Mouse (Mus musculus) ES-E14 (cell line): ENCODE data around the gene Unc13b.

Experiments
- CHD2 ChIP-seq: IDR thresholded peaks from 2 replicates; pipeline ENCODE4 v1.6.1; 2014; ENCODE audit warnings: mild to moderate bottlenecking, low read depth, low read length, inconsistent platforms
- MAFK ChIP-seq: IDR thresholded peaks from 2 replicates; pipeline ENCODE4 v1.6.1; 2014; ENCODE audit warnings: mild to moderate bottlenecking, low read depth, low read length, inconsistent platforms; ENCODE audit not compliant: insufficient read depth
- ZC3H11A ChIP-seq: IDR thresholded peaks from 2 replicates; pipeline ENCODE4 v1.6.1; 2012; ENCODE audit warnings: low read depth, mild to moderate bottlenecking, inconsistent platforms, low read length, borderline replicate concordance

- no peak for TF ChIP-seq ZC3H11A
- no peak for TF ChIP-seq CHD2
- no peak for TF ChIP-seq MAFK
Observed at GRCm38 (mm10) chr4:43205571-43205970, 146.8 kb downstream of the Unc13b start.
